Mouse (Mus musculus): ENCODE measurements at regions not wholly inside any gene's neighbourhood (a gene's known extent, or its start where the extent isn't known, plus 50 kb on each side); places are given as distances from the start of the nearest gene placed in this dataset.

GRCm38 (mm10) chr13:114237391-114237790 lies 150.7 kb downstream of the Ndufs4 start:
- intact Hi-C loops (cut with DNase I), result loop anchor here (5.0 kb wide), 2 partner anchors 80 to 100 kb away; no protein-coding TSS in a partner anchor
- TF ChIP-seq CTCF (IDR thresholded peaks at IDR 0.05), result no peak
- DNase-seq (ENCODE audit: extremely low spot score in 1 of 2, low spot score in 2 of 2), result no peak
- Histone ChIP-seq H3K4me3 (no peak overlapping the region), H3K27ac (no peak overlapping the region)

GRCm38 (mm10) chr13:114235892-114236291 lies 152.2 kb downstream of the Ndufs4 start:
- no peak for TF ChIP-seq CTCF (IDR thresholded peaks at IDR 0.05)
- intact Hi-C loops (cut with DNase I), result loop anchor here (5.0 kb wide), 2 partner anchors 79 to 99 kb away; no protein-coding TSS in a partner anchor
- Histone ChIP-seq H3K4me3 (no peak overlapping the region), H3K27ac (no peak overlapping the region)
- no peak for DNase-seq (ENCODE audit: extremely low spot score in 1 of 2, low spot score in 2 of 2)

GRCm38 (mm10) chr13:114232203-114232602 lies 155.9 kb downstream of the Ndufs4 start:
- DNase-seq (ENCODE audit: extremely low spot score in 1 of 2, low spot score in 2 of 2), result no peak
- no peak overlapping the region for H3K27ac ChIP-seq
- no peak overlapping the region for H3K4me3 ChIP-seq
- intact Hi-C loops (cut with DNase I), result no loop called here
- no peak for TF ChIP-seq CTCF (IDR thresholded peaks at IDR 0.05)

GRCm38 (mm10) chr13:114230557-114230956 lies 157.5 kb downstream of the Ndufs4 start:
- Histone ChIP-seq H3K27ac (no peak overlapping the region), H3K4me3 (no peak overlapping the region)
- no peak for DNase-seq (ENCODE audit: extremely low spot score in 1 of 2, low spot score in 2 of 2)
- no peak for TF ChIP-seq CTCF (IDR thresholded peaks at IDR 0.05)
- intact Hi-C loops (cut with DNase I), result no loop called here

- no peak for DNase-seq (ENCODE audit: extremely low spot score in 1 of 2, low spot score in 2 of 2)
- Histone ChIP-seq H3K4me3 (no peak overlapping the region), H3K27ac (no peak overlapping the region)
- TF ChIP-seq CTCF (IDR thresholded peaks at IDR 0.05), result no peak
- intact Hi-C loops (cut with DNase I), result no loop called here
These were observed 161.0 kb downstream of the Ndufs4 start for GRCm38 (mm10) chr13:114227046-114227445.

GRCm38 (mm10) chr13:114226291-114226925 lies 161.7 kb downstream of the Ndufs4 start:
- intact Hi-C loops (cut with DNase I), result no loop called here
- no peak overlapping the region for H3K27ac ChIP-seq
- TF ChIP-seq CTCF (IDR thresholded peaks at IDR 0.05), result no peak

GRCm38 (mm10) chr13:114219870-114220492 lies 168.1 kb downstream of the Ndufs4 start:
- intact Hi-C loops (cut with DNase I), result no loop called here
- no peak for DNase-seq (ENCODE audit: extremely low spot score in 1 of 2, low spot score in 2 of 2)
- no peak overlapping the region for H3K27ac ChIP-seq

More at GRCm38 (mm10) chr13:114226291-114226925, 161.7 kb downstream of the Ndufs4 start:
- no peak overlapping the region for H3K4me3 ChIP-seq
- no peak for DNase-seq (ENCODE audit: extremely low spot score in 1 of 2, low spot score in 2 of 2)

GRCm38 (mm10) chr13:114215044-114215443 lies 173.0 kb downstream of the Ndufs4 start:
- DNase-seq (ENCODE audit: extremely low spot score in 1 of 2, low spot score in 2 of 2), result no peak
- no peak overlapping the region for H3K27ac ChIP-seq
- TF ChIP-seq CTCF (IDR thresholded peaks at IDR 0.05), result no peak
- H3K4me3 ChIP-seq, result no peak overlapping the region
- intact Hi-C loops (cut with DNase I), result no loop called here

More at GRCm38 (mm10) chr13:114219870-114220492, 168.1 kb downstream of the Ndufs4 start:
- no peak for TF ChIP-seq CTCF (IDR thresholded peaks at IDR 0.05)
- H3K4me3 ChIP-seq, result no peak overlapping the region

Measured in left cerebral cortex, adult 2 months (tissue).